Mouse (Mus musculus) neural tube, embryonic 11.5 days (tissue): Measurements from ENCODE around the gene Gcnt3. TPM values are rescaled to one million over a fixed set of nuclear protein-coding genes. Genes with fewer than 3 reads are reported as not detected.

Source experiments
- ATAC-seq: fragments of 200-750 bp; cut with Nextera tagmentation; 2 replicates; pipeline ENCODE4 v1.8.0; 2017; ENCODE audit warnings: moderate number of reproducible peaks, mild to moderate bottlenecking, moderate TSS enrichment, moderate library complexity; ENCODE audit not compliant: insufficient read depth, low FRiP score, low TSS enrichment
- DNase-seq: peaks from one replicate; pipeline ENCODE4 v3.0.0-alpha.2; 2015; ENCODE audit warnings: low spot score
- H3K27ac ChIP-seq: fragments of 300-500 bp; sonication (generic); 2 replicates; pipeline ENCODE4 v1.5.1; 2014; ENCODE audit warnings: low read depth, mild to moderate bottlenecking, low read length
- H3K27me3 ChIP-seq: fragments of 300-500 bp; sonication (generic); 2 replicates; pipeline ENCODE4 v1.6.1; 2014; ENCODE audit warnings: mild to moderate bottlenecking, low read length, mixed read lengths; ENCODE audit not compliant: control insufficient read depth, insufficient read depth
- H3K36me3 ChIP-seq: fragments of 300-500 bp; sonication (generic); 2 replicates; pipeline ENCODE4 v1.6.1; 2014; ENCODE audit warnings: mild to moderate bottlenecking, low read length, moderate library complexity, mixed read lengths; ENCODE audit not compliant: control insufficient read depth, insufficient read depth
- H3K4me1 ChIP-seq: fragments of 300-500 bp; sonication (generic); 2 replicates; pipeline ENCODE4 v1.6.1; 2014; ENCODE audit warnings: low read length, mixed read lengths; ENCODE audit not compliant: control insufficient read depth, insufficient read depth
- H3K4me2 ChIP-seq: fragments of 300-500 bp; sonication (generic); 2 replicates; pipeline ENCODE4 v1.6.1; 2014; ENCODE audit warnings: low read depth, mild to moderate bottlenecking, moderate library complexity
- H3K4me3 ChIP-seq: fragments of 300-500 bp; sonication (generic); 2 replicates; pipeline ENCODE4 v1.5.1; 2014; ENCODE audit warnings: low read depth, low read length
- H3K9ac ChIP-seq: fragments of 300-500 bp; sonication (generic); 2 replicates; pipeline ENCODE4 v1.6.1; 2014; ENCODE audit warnings: mild to moderate bottlenecking, low read length
- H3K9me3 ChIP-seq: fragments of 300-500 bp; sonication (generic); 2 replicates; pipeline ENCODE4 v1.6.1; 2016; ENCODE audit warnings: low read length; ENCODE audit not compliant: control insufficient read depth
- WGBS: fragments of 180-500 bp; shearing (Covaris S2); extraction: QIAGEN DNeasy Blood & Tissue Kit; methylation state at CpG from one replicate; pipeline ENCODE4 v1.1.7; 2014; 5-methylcytosine and 5-hydroxymethylcytosine counted together
- polyA plus RNA-seq: library from polyadenylated mRNA; unstranded; fragments of >200 nt; fragmentation: Nextera tagmentation; extraction: Ambion mirVana; gene quantifications from 2 replicates; pipeline ENCODE4 v1.2.1, GENCODE M21; 2014

Gene Gcnt3
- polyA plus RNA-seq, 1 experiment from 2014 or later: not detected

- H3K27me3 ChIP-seq: no peaks in the 10 kb centered on the region
- no peak overlapping the region for H3K9ac ChIP-seq
- ATAC-seq: no peak
- no peak overlapping the region for H3K4me2 ChIP-seq
- H3K4me1 ChIP-seq: peaks cover 7% of the 10 kb centered on the region; the same call in 1 of the 2 replicates
- H3K9me3 ChIP-seq: no peaks in the 10 kb centered on the region
- no peak overlapping the region for H3K27ac ChIP-seq
- H3K36me3 ChIP-seq: no peaks in the 10 kb centered on the region
- peak; percentile 74 for DNase-seq
- WGBS: 2% methylated on average over 3 of the region's 3 CpGs
- H3K4me3 ChIP-seq: no peak overlapping the region
Measured at GRCm38 (mm10) chr9:69987579-69987978, 50.3 kb downstream of the Gcnt3 start.

- H3K4me3 ChIP-seq: no peak overlapping the region
- ATAC-seq (no peak), DNase-seq (no peak)
- no peak overlapping the region for H3K27ac ChIP-seq
- H3K9me3 ChIP-seq: no peaks in the 10 kb centered on the region
- H3K4me2 ChIP-seq: no peak overlapping the region
- H3K4me1 ChIP-seq: peaks cover 5% of the 10 kb centered on the region; the same call in 1 of the 2 replicates
- H3K9ac ChIP-seq: no peak overlapping the region
- WGBS: 84% methylated on average over 5 of the region's 5 CpGs
- no peaks in the 10 kb centered on the region for H3K36me3 ChIP-seq
- no peaks in the 10 kb centered on the region for H3K27me3 ChIP-seq
Measured at GRCm38 (mm10) chr9:69986571-69986970, 51.3 kb downstream of the Gcnt3 start.

- Histone ChIP-seq H3K4me3 (no peak overlapping the region), H3K27ac (no peak overlapping the region), H3K4me2 (no peak overlapping the region), H3K9ac (no peak overlapping the region), H3K4me1 (peaks cover 5% of the 10 kb centered on the region; the same call in 1 of the 2 replicates), H3K36me3 (no peaks in the 10 kb centered on the region), H3K9me3 (no peaks in the 10 kb centered on the region), H3K27me3 (no peaks in the 10 kb centered on the region)
- ATAC-seq (no peak), DNase-seq (no peak)
- 85% methylated on average over 10 of the region's 10 CpGs for WGBS
Measured at GRCm38 (mm10) chr9:69986063-69986462, 51.8 kb downstream of the Gcnt3 start.

GRCm38 (mm10) chr9:69985526-69985925, 52.4 kb downstream of the Gcnt3 start:
- Histone ChIP-seq H3K27me3 (no peaks in the 10 kb centered on the region), H3K9ac (no peak overlapping the region), H3K4me1 (peaks cover 2% of the 10 kb centered on the region; the same call in 1 of the 2 replicates), H3K36me3 (no peaks in the 10 kb centered on the region), H3K4me2 (no peak overlapping the region), H3K9me3 (no peaks in the 10 kb centered on the region), H3K27ac (no peak overlapping the region), H3K4me3 (no peak overlapping the region)
- no peak for ATAC-seq
- no peak for DNase-seq
- 56% methylated on average over 1 of the region's 1 CpGs for WGBS

Other genes starting within 250 kb of the Gcnt3 start
- 114 and 121 TPM in 2 replicates for gene Bnip2, start 48.6 kb downstream of the Gcnt3 start, polyA plus RNA-seq
- gene Gtf2a2, start 25.5 kb downstream of the Gcnt3 start, polyA plus RNA-seq: 192 and 195 TPM in 2 replicates
- gene Fam81a, start 104.5 kb upstream of the Gcnt3 start, polyA plus RNA-seq: 2.3 and 2.4 TPM in 2 replicates
- 10.0 and 10.7 TPM in 2 replicates for gene Myo1e, start 169.3 kb upstream of the Gcnt3 start, polyA plus RNA-seq